ENCODE assay signal across 26 mouse cellular contexts in the genomic region with DNA sequence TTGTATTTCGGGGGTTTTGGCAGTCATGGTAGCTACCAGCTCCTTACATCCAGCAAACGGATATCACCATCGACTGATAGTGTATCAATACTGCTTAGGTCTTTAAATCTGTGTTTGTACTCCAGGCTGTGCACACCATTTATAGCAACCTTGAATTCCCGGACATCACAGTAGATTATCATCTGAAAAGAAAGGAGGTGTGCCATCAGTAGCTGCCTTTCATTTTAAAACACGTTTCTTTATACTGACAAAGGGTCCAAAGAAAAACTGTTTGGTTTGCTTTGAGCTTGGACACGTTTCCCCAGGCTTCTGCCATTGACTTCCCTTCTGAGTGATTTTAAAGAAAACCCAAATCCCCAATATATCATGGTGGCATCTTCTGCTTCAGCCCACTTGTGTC.
"Had no signal": no experiment of that assay in that cellular context is flagged by ENCODE, and none has a peak within 500 bp of the region (broad histone marks: within the 10 kb centered on the region; RNA-seq: fewer than 3 reads in every experiment).

No protein-coding gene starts in this region.

- DNase-seq: cerebellum, postnatal 10 days; cerebellum, postnatal 14 days; cerebellum, postnatal 25 days; cerebellum, postnatal 36 days; embryo, embryonic 11 days; forebrain, postnatal 0 days; gastrocnemius, adult 2 months; gastrocnemius, postnatal 10 days; gastrocnemius, postnatal 14 days; gastrocnemius, postnatal 25 days; gastrocnemius, postnatal 36 days; heart, adult 11 months; heart, adult 18-20 months; heart, adult 2 months had no signal

- H3K27me3 ChIP-seq: embryonic facial prominence, embryonic 12.5 days; embryonic facial prominence, embryonic 13.5 days; embryonic facial prominence, embryonic 15.5 days; forebrain, embryonic 12.5 days; forebrain, embryonic 13.5 days; forebrain, embryonic 15.5 days had no signal

- H3K4me2 ChIP-seq: embryonic facial prominence, embryonic 12.5 days; embryonic facial prominence, embryonic 13.5 days; embryonic facial prominence, embryonic 15.5 days; forebrain, embryonic 12.5 days; forebrain, embryonic 13.5 days; forebrain, embryonic 15.5 days had no signal

- ATAC-seq: forebrain, embryonic 13.5 days; forebrain, embryonic 14.5 days; forebrain, embryonic 15.5 days; forebrain, embryonic 16.5 days; forebrain, postnatal 0 days had no signal

- H3K4me1 ChIP-seq: embryonic facial prominence, embryonic 10.5 days; embryonic facial prominence, embryonic 12.5 days; embryonic facial prominence, embryonic 13.5 days; embryonic facial prominence, embryonic 15.5 days; forebrain, embryonic 10.5 days; forebrain, embryonic 12.5 days; forebrain, embryonic 13.5 days; forebrain, embryonic 15.5 days; heart, embryonic 10.5 days had no signal

- H3K9ac ChIP-seq: embryonic facial prominence, embryonic 12.5 days; embryonic facial prominence, embryonic 13.5 days; embryonic facial prominence, embryonic 15.5 days; forebrain, embryonic 12.5 days; forebrain, embryonic 13.5 days; forebrain, embryonic 15.5 days; forebrain, postnatal 0 days had no signal

- H3K27ac ChIP-seq: embryonic facial prominence, embryonic 10.5 days; embryonic facial prominence, embryonic 12.5 days; embryonic facial prominence, embryonic 13.5 days; embryonic facial prominence, embryonic 15.5 days; forebrain, embryonic 10.5 days; forebrain, embryonic 12.5 days; forebrain, embryonic 13.5 days; forebrain, embryonic 15.5 days; gastrocnemius, adult 2 months; heart, adult 2 months; heart, embryonic 10.5 days had no signal

- H3K4me3 ChIP-seq: embryonic facial prominence, embryonic 10.5 days; embryonic facial prominence, embryonic 12.5 days; embryonic facial prominence, embryonic 13.5 days; embryonic facial prominence, embryonic 15.5 days; erythroblast, embryonic 14.5 days; forebrain, embryonic 10.5 days; forebrain, embryonic 12.5 days; forebrain, embryonic 13.5 days; forebrain, embryonic 15.5 days; gastrocnemius, adult 2 months; heart, adult 2 months; heart, embryonic 10.5 days had no signal

- H3K9me3 ChIP-seq: embryonic facial prominence, embryonic 10.5 days; embryonic facial prominence, embryonic 12.5 days; embryonic facial prominence, embryonic 13.5 days; embryonic facial prominence, embryonic 15.5 days; forebrain, embryonic 10.5 days; forebrain, embryonic 12.5 days; forebrain, embryonic 13.5 days; forebrain, embryonic 15.5 days; heart, embryonic 10.5 days had no signal
